Mouse (Mus musculus): ENCODE measurements around the gene Acss2. TPM values are rescaled to one million over a fixed set of nuclear protein-coding genes. Genes with fewer than 3 reads are reported as not detected.
"Not testable (repeated sequence)": the region's sequence is repeated elsewhere in the genome, so short reads cannot be mapped to it uniquely, and the experiment has no call there.

Gene Acss2
- total and polyA plus RNA-seq, 2 experiments from 2014 or later: 16.3 to 25.5 TPM

DNA sequence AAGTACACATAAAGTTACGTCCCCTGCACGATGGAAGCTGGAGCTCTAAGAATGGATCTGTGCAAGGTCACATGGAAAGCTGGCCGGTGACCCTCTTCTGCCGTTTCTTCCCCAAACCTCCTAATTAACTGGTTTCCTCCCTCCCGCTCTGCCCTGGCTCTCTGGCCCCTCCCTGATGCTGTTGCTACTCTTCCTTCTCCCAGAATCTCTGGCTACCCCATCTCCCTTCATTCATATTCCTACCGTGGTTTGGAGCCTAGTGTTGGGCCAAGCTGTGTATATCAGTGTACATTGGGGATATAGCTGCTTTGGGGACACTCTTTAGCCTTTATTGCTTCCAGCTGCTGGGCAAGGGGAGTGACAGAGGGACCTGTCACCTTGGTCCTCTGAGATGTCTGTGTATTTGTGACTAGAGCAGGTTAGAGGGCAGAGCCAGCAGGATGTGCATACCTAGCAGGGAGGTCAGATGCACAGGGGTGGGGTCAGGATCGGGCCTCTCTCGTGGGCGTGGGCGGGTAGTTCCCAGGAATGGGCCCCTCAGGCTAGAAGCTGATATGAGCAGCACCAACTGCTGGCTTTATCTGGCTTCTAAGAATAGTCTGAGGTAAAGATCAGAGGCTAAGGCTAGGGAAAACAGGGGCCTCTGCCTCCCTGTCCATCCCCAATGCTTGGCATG, 87.0 kb downstream of the Acss2 start:
- Histone ChIP-seq H3K27me3 (ENCODE audit: insufficient read depth, low read length) (no peaks in the 10 kb centered on the region), H3K4me2 (ENCODE audit: low read depth) (no peak overlapping the region), H3K9ac (no peak overlapping the region), H3K4me1 (ENCODE audit: insufficient read depth) (no peaks in the 10 kb centered on the region), H3K36me3 (ENCODE audit: insufficient read depth) (no peaks in the 10 kb centered on the region), H3K4me3 (ENCODE audit: low read depth, low read length) (no peak overlapping the region), H3K9me3 (ENCODE audit: low read length) (no peaks in the 10 kb centered on the region), H3K27ac (ENCODE audit: low read depth, low read length) (no peak overlapping the region)
- DNase-seq (no peak), ATAC-seq (no peak)
- WGBS: 61% methylated on average over 10 of the region's 10 CpGs
- no peak for TF ChIP-seq CTCF (IDR thresholded peaks at IDR 0.05; ENCODE audit: low read depth)

DNA sequence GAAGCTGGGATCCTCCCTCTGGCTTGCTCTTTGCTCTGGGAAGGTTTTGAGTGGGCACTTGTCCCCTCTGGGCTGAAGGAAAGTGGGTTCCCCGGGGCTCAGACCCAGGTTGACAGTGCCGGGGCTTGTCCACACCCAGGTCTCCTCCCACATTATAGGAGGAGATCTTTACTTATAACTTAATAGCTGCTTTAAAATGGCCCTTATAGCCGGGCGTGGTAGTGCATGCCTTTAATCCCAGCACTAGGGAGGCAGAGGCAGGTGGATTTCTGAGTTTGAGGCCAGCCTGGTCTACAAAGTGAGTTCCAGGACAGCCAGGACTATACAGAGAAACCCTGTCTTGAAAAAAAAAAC, 87.5 kb downstream of the Acss2 start:
- WGBS: 83% methylated on average over 4 of the region's 4 CpGs
- not testable (repeated sequence) for H3K4me1 ChIP-seq (ENCODE audit: insufficient read depth); H3K4me3 ChIP-seq (ENCODE audit: low read depth, low read length); DNase-seq; H3K9me3 ChIP-seq (ENCODE audit: low read length); H3K9ac ChIP-seq; H3K36me3 ChIP-seq (ENCODE audit: insufficient read depth); ATAC-seq; H3K27ac ChIP-seq (ENCODE audit: low read depth, low read length); H3K4me2 ChIP-seq (ENCODE audit: low read depth); H3K27me3 ChIP-seq (ENCODE audit: insufficient read depth, low read length)

DNA sequence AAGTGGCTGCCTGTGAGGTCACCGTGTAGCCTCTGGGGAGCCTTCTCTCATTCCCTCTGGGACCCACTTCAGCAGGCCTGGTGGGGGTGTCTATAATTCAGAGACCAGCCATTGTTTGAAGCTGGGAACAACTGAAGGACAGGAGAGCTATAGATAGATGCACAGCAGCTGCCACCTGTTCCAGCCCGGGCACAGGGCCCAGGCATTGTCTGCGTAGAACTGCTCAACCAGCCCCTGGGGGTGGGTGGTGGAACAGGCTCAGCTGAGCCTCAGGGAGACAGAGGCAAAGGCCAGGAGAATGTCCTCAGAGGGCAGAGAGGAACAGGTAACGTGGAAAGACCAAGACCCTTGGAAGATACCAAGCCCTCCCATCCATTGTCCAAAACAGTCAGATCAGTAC, 88.6 kb downstream of the Acss2 start:
- Histone ChIP-seq H3K4me2 (ENCODE audit: low read depth) (no peak overlapping the region), H3K27ac (ENCODE audit: low read depth, low read length) (no peak overlapping the region), H3K4me3 (ENCODE audit: low read depth, low read length) (no peak overlapping the region), H3K36me3 (ENCODE audit: insufficient read depth) (no peaks in the 10 kb centered on the region), H3K27me3 (ENCODE audit: insufficient read depth, low read length) (no peaks in the 10 kb centered on the region), H3K4me1 (ENCODE audit: insufficient read depth) (no peaks in the 10 kb centered on the region), H3K9me3 (ENCODE audit: low read length) (no peaks in the 10 kb centered on the region), H3K9ac (no peak overlapping the region)
- WGBS: 85% methylated on average over 4 of the region's 4 CpGs
- no peak for DNase-seq
- peak; percentile 20; the same call in 1 of the 2 replicates for ATAC-seq
- 0 out of 2 replicates have a peak, but pooled peaks have one; percentile 7 for TF ChIP-seq CTCF (IDR thresholded peaks at IDR 0.05; ENCODE audit: low read depth)

DNA sequence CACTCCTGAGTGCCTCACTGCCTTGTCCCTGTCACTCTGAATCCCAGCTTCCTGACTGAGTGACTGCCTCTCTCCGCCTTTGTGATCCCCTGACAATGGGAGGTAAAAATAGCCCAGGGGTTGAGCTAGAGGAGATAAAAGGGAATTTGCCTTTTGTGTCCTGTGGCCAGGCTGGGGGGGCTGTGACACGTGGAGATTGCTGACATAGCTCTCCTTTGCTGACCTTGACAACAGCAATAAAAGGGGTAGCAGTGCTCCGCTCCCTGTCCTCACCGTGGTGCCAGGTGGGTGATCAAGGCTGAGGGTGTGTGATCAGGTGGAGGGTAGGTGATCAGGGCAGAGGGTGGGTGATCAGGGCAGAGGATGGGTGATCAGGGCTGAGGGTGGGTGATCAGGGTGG, 93.2 kb downstream of the Acss2 start, which contains the start of gene Myh7b:
Gene Myh7b (plus strand): TSS at position 235 of the 400 bp plus-strand sequence.
- Histone ChIP-seq H3K4me3 (ENCODE audit: low read depth, low read length) (no peak within 1 kb of the TSS), H3K4me2 (ENCODE audit: low read depth) (no peak within 1 kb of the TSS), H3K27me3 (ENCODE audit: insufficient read depth, low read length) (no peaks in the 10 kb centered on the region), H3K36me3 (ENCODE audit: insufficient read depth) (no peaks in the 10 kb centered on the region), H3K9ac (no peak within 1 kb of the TSS), H3K27ac (ENCODE audit: low read depth, low read length) (no peak within 1 kb of the TSS), H3K4me1 (ENCODE audit: insufficient read depth) (no peaks in the 10 kb centered on the region), H3K9me3 (ENCODE audit: low read length) (no peaks in the 10 kb centered on the region)
- TF ChIP-seq CTCF (IDR thresholded peaks at IDR 0.05; ENCODE audit: low read depth): no peak
- no peak for DNase-seq
- ATAC-seq: no peak
- WGBS: 41% methylated on average over 4 of the region's 4 CpGs

DNA sequence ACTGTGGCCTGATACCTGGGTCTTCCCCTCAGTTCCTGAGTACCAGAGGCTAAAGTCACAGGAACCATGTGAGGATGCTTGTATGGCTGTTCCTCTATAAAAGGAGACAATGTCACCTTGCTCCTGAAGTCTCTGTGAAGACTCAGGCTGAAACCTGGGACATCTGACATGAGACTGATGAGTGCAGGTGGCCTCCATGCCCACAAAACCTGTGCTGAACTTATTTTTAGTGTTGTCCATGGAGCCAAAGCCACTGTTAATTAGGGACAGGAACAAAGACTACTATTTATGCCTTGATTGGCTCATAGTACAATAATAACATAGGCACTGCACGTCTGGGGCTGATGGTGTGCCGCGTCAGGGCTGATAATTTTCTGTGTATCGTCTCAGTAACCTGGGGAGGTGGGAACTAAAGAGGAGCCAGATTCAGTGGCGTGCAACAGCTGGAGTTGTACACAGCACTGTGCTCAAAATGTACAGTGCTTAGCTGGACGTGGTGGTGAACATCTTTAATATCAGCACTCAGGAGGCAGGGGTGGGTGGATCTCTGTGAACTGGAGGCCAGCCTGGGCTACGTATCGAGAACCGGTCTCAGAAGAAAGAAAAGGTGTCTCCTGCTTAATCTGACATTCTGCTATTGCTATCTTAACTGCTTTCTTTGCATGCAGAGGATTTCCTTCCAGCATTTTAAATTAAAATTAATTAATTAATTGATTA, 94.2 kb downstream of the Acss2 start:
- DNase-seq: no peak
- H3K4me2 ChIP-seq (ENCODE audit: low read depth): no peak overlapping the region
- H3K4me1 ChIP-seq (ENCODE audit: insufficient read depth): no peaks in the 10 kb centered on the region
- no peak overlapping the region for H3K27ac ChIP-seq (ENCODE audit: low read depth, low read length)
- TF ChIP-seq CTCF (IDR thresholded peaks at IDR 0.05; ENCODE audit: low read depth): no peak
- no peak overlapping the region for H3K9ac ChIP-seq
- 77% methylated on average over 9 of the region's 9 CpGs for WGBS
- no peak for ATAC-seq
- no peaks in the 10 kb centered on the region for H3K27me3 ChIP-seq (ENCODE audit: insufficient read depth, low read length)
- no peaks in the 10 kb centered on the region for H3K9me3 ChIP-seq (ENCODE audit: low read length)
- H3K4me3 ChIP-seq (ENCODE audit: low read depth, low read length): no peak overlapping the region
- no peaks in the 10 kb centered on the region for H3K36me3 ChIP-seq (ENCODE audit: insufficient read depth)

DNA sequence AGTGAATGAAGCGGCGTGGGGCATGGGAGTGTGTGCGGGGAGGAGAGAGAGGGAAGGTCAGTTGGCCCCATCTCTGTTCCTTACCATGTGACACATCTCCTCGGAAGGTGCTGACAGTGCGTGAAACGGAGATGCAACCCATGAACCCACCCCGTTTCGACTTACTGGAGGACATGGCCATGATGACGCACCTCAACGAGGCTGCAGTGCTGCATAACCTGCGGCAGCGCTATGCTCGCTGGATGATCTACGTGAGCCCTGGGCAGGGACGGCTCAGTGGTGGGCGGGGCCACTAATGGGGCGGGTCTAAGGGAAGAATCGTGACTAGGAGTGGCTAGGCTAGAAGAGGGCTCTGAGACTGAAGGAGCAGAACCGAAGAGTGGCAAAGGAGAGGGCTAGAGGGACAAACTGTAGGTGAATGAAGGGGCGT, 95.6 kb downstream of the Acss2 start:
- WGBS: 7% methylated on average over 20 of the region's 20 CpGs
- H3K9me3 ChIP-seq (ENCODE audit: low read length): no peaks in the 10 kb centered on the region
- H3K27ac ChIP-seq (ENCODE audit: low read depth, low read length): no peak overlapping the region
- ATAC-seq (peak; percentile 84), DNase-seq (no peak)
- no peaks in the 10 kb centered on the region for H3K4me1 ChIP-seq (ENCODE audit: insufficient read depth)
- H3K36me3 ChIP-seq (ENCODE audit: insufficient read depth): no peaks in the 10 kb centered on the region
- peak overlapping the region; percentile 39 for H3K4me2 ChIP-seq (ENCODE audit: low read depth)
- H3K9ac ChIP-seq: peak overlapping the region; percentile 26; the same call in 1 of the 2 replicates
- peak overlapping the region; percentile 23 for H3K4me3 ChIP-seq (ENCODE audit: low read depth, low read length)
- TF ChIP-seq CTCF (IDR thresholded peaks at IDR 0.05; ENCODE audit: low read depth): no peak
- H3K27me3 ChIP-seq (ENCODE audit: insufficient read depth, low read length): no peaks in the 10 kb centered on the region

DNA sequence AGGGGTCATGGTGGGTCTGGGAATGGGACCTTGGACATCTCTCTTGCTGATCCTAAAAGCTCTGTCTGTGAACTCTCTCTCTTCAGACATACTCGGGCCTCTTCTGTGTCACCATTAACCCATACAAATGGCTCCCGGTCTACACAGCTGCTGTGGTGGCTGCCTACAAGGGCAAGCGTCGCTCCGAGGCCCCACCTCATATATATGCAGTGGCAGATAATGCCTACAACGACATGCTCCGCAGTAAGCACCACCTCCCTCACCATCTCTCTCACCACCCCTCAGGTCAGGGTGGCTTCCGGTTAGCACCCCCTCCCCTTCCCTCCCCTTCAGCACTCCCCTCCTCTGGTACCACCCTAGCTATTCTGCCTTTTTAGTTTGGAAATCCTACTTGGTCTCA, 96.2 kb downstream of the Acss2 start:
- Histone ChIP-seq H3K4me3 (ENCODE audit: low read depth, low read length) (no peak overlapping the region; the same call in 1 of the 2 replicates), H3K4me2 (ENCODE audit: low read depth) (no peak overlapping the region), H3K27me3 (ENCODE audit: insufficient read depth, low read length) (no peaks in the 10 kb centered on the region), H3K9me3 (ENCODE audit: low read length) (no peaks in the 10 kb centered on the region), H3K4me1 (ENCODE audit: insufficient read depth) (no peaks in the 10 kb centered on the region), H3K36me3 (ENCODE audit: insufficient read depth) (no peaks in the 10 kb centered on the region), H3K9ac (no peak overlapping the region), H3K27ac (ENCODE audit: low read depth, low read length) (no peak overlapping the region)
- DNase-seq: no peak
- ATAC-seq: no peak
- 71% methylated on average over 8 of the region's 8 CpGs for WGBS
- TF ChIP-seq CTCF (IDR thresholded peaks at IDR 0.05; ENCODE audit: low read depth): no peak
